Mouse (Mus musculus): ENCODE measurements around the gene Dync2h1.
"Not testable (repeated sequence)": the region's sequence is repeated elsewhere in the genome, so short reads cannot be mapped to it uniquely, and the experiment has no call there.

The Dync2h1 gene

DNA sequence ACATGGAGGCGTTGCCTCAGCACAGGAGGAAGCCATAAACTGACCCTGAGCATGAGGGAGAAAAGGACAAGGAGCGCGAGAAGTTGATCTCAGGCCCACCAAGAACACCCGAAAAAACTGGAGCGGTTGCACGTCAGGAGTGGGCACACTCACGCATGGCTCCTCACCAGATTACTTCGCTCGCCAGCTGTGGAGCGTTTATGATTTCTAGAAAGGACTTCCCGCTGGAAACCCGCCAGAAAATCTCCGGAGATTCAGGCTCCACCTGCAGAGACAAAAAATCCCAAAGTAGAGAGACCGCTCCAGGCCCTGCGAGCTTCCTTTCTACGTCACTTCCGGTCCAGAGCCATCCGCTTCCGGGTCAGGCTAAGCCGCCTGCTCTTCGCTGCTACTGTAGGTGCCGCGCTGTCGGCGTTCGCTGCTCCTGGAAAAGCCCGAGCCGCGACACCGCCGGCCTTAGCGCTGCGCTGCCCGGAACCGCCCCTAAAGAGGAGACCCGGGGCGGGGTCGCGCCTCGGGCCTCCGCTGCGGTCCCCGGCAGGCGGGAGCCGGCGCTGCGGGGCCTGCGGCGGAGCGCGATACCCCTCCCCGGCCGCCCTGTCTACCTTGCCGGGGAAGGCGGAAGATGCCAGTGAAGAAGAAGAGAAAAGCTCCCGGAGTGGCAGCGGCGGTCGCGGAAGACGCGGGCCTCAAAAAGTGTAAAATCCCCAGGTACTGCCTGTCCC, at the start of gene Dync2h1, which contains the start of gene Dcun1d5:
TSS of gene Dync2h1 (minus strand) at position 275 of the 725 bp plus-strand sequence.
TSS of gene Dcun1d5 (plus strand) at position 349 of the 725 bp plus-strand sequence.
- DNase-seq (ENCODE audit: low read depth, low spot score): peak; percentile 88

DNA sequence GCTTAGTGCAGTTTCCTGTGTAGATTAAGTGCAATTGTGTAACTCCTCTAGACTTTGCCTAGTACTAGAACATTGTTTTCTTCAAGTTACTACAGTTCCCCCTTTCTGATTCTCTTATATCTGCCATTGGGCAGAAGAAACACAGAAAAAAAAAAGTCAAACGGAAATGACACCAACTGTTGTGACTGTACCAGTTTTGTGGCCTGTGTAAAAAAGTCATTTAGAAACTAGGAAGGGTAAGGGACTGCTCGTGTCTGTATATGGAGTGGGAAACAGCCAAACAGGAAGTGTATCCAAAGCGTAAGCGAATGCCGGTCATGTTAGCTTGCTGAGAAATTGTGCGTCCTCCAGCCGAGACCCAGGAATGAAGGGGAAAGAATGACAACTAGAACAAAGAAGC, 37.2 kb upstream of the Dync2h1 start:
- no peak for DNase-seq (ENCODE audit: low read depth, low spot score)

DNA sequence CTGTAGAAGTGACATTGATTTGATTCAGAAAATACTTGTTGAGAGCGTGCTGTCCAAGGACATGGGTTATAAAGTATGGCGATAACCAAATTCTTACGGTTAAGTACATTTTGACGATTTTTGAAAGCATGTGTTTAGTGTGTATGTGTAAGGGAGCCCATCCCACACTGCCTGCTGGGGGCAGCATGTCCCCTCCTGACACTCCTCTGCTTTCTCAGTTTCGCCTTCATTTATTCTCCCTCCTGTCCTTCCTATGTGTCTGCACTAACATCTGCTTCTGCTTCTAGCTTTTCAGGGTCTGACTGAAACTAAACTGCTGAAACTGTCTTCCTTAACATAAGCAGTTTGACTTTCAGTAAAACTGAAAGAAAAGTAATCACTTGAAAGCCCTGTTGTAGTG, 36.8 kb upstream of the Dync2h1 start:
- DNase-seq (ENCODE audit: low read depth, low spot score): no peak

DNA sequence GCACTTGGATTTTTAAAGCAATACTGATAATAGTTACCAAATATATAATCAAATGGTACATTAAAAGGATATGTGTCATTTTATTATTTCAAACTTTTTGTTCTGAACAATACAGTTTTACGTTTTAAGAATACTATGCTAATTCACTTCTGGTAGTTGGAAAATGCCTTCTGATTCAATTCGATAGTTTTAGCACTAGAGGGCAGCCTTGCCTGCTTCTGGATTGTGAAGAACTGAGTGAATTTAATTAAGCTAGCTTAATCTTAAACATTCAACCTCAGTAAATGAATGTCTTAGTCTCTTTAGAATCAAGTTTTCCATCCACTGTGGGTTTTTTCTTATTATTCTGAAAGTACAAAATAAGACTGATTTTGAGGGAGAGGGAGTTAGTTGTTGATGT, 32.0 kb upstream of the Dync2h1 start:
- DNase-seq (ENCODE audit: low read depth, low spot score): no peak

DNA sequence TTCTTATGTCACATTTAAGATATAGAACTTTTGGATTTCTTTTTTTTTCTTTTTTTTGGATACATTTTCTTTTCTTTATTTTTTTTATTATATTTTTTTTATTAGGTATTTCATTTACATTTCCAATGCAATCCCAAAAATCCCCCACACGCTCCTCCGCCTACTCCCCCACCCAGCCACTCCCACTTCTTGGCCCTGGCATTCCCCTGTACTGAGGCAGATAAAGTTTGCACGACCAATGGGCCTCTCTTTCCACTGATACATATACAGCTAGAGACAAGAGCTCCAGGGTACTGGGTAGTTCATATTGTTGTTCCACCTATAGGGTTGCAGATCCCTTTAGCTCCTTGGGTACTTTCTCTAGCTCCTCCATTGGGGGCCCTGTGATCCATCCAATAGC, 6.4 kb upstream of the Dync2h1 start:
- DNase-seq (ENCODE audit: low read depth, low spot score): not testable (repeated sequence)

DNA sequence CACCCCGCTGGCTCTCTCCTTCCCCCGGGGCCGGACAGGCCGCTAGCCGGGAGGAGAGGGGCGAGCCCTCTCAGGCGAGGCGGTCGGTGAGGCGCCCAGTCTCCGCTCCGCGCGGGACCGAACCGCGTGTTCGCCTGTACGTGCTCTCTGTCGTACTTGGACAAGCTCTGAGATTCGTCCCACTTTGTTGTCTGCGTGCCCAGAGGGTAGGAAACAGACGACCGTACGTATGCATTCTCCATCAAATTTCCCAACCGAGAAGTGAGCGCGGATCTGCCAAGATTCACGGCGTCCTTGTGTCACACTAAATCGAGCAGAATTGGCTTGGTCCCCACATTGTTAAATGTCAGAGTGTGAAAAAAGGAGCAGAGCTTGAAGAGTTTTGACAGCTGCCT, 648 bp upstream of the Dync2h1 start:
- DNase-seq (ENCODE audit: low read depth, low spot score): no peak

DNA sequence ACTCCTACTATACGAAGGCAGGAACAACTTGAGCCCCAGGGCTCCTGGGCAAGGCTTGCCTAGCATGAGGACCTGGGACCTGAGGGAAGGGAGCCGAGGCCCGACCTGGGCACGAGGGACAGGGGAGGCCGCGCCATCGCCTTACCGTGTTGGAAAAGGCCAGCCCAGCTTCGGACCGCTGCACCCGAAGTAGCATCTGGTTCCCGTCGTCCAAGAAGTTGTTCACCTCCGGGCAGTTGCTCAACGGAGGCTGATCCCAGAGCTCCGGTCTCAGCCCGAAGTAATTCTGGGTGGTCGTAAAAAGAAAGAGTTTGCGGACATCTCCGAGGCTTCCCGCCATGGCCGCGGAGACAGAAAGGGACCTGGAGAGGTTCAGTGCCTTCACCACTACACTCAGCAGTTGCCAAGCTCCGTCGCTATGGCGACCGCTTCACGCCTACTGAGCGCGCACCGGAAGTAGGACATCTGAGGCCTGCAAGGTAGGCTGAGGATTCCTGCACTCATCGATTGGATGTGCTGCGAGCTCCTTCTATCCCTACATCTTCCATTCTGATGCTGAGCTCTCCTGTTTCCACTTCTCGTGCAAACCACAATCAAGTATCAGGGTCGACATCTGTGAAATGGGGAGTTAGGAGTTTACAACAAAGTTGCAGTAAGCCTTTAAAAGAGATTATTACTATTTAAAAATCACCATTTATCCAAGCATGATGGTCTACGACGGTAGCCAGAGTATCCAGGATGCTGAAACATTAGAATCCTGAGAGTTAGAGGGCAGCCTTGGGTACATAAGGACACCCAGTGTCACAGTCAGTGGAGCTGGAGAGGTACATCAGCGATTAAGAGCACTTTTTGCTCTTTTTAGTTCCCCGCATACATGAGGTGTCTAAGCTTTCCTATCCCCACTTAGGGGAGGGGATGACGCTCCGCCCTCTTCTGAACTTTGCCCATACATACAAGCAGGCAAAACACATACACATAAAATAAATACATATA, 7.3 kb downstream of the Dync2h1 start:
- DNase-seq (ENCODE audit: low read depth, low spot score): peak; percentile 80

DNA sequence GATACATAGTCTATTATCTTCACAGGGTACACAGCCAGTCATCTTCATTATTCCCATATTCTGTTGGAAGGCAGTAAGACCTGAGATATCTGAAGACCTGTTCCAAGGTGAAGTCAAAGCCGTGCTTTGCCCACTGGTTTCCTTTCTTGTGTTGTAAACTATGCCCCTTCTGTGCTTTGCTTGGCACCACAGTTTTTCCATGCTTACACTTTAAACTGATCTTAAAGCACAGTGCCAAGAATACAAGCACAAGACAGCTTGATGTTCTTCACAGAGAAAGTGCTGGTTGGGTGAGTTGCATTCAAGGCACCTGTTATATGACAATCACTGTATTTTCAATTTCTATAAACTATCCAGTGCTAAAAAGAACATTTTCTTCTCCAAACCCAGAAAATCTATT, 10.5 kb downstream of the Dync2h1 start:
- DNase-seq (ENCODE audit: low read depth, low spot score): no peak

DNA sequence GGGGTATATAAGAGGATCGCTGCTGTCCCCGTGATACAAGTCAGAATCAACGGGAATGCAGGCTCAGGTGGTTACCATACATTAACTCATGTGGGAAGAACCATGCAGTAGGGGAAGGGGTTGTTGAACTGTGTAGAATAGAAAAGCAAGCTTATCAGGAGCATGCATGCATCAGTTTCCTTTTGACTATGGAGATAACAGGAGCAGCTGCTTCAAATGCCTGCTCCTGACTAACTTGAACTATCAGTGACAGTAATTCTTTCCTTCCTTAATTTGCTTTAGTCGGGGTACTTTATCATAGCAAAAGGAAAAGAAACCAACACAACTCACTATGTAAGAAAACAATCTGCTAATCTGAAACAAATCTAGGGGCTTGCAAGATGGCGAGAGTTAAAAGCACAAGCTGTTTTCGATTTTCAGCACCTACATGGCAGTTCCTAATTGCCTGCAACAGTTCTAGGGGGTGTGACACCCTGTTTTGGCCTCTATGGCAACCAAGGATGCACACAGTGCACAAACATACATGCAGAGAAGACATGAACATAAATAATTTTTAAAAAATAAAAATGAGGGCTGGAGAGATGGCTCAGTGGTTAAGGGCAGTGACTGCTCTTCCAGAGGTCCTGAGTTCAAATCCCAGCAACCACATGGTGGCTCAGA, 16.8 kb downstream of the Dync2h1 start:
- no peak for DNase-seq (ENCODE audit: low read depth, low spot score)

DNA sequence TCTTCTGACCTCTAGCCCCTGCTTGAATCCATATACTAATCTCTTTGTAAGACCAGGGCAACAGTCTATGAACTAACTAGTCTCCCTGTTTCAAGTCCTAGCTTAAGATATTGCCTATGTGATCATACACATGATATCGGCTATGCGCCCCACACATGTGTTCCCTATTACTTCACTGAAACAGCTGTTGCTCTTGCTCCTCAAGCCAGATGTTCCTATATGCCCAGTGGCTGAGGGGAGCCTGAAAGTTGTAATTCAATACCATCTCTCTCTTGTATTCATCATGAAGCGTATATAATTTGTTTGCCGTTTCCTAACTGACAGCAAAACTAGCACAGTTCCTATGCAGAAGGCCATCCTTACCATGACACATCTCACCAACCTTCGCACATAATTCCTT, 23.6 kb downstream of the Dync2h1 start:
- no peak for DNase-seq (ENCODE audit: low read depth, low spot score)

DNA sequence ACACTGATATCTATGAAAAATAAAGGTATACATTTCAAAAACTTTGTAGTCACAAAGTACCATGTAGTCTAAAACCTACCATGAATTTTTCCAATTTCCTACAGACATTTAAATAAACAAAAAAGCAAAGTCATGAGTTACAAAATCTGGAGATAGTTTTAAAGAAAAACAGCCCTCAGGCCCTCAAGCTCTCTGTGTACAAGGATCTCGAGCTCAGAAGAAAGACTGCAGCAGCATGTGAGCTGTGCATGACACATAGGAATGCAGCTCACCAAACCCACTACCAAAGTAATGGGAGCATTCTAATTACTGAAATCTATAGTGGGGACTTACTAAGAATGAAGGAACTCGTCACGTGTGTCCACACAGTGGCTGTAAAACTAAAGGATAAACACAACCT, 24.5 kb downstream of the Dync2h1 start:
- DNase-seq (ENCODE audit: low read depth, low spot score): no peak

DNA sequence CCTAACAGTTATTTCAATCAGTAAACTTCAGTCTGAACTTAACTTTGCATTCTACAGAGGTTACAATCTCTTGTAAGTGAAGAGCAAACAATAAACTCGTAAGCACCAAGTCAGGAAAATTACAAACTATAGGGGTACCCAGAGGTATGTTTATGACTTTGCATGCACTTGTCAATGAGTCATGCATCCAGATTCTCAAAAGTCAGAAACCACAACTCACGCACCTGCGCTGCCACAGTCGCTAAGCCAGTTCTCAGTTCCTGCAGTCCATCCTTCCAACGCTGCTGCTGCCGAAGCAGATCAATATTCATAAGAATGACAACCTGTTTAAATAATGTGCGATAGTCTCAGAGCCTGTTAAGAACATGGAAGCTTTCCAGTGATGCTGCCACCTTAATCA, 25.6 kb downstream of the Dync2h1 start:
- DNase-seq (ENCODE audit: low read depth, low spot score): no peak

DNA sequence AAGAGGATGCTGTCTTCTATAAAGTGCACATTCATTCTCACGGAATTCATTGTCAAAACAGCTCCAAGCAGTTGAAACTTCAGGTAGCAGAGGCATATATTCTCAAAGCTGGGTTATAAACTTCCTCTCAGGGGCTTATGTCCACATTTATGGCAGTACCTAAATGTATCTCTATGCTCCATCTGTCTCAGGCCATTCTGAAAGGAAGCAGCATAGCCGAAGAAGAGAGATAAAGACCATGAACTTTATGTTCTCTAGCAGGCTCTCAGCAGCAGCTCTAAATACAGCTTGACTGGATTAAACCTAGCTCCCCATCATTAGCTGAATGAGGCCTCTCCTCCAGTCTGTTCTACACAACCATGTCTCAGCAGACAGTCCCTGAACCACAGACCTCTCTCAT, 29.9 kb downstream of the Dync2h1 start:
- DNase-seq (ENCODE audit: low read depth, low spot score): no peak

DNA sequence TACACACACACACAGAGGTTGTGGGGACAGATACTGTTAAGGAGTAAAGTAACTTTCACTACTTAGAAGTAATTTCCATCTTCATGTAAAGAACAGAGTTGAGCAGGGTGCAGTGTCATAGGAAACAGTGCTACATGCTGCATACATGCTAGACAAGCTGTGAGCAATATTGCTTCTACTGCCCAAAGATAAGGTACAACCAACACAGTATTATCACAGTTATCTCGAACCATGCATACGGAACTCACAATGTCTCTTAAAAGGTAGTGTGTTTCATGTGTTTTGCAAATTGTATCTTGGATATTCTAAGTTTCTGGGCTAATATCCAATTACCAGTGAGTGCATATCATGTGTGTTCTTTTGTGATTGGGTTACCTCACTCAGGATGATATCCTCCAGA, 61.4 kb downstream of the Dync2h1 start:
- no peak for DNase-seq (ENCODE audit: low read depth, low spot score)

DNA sequence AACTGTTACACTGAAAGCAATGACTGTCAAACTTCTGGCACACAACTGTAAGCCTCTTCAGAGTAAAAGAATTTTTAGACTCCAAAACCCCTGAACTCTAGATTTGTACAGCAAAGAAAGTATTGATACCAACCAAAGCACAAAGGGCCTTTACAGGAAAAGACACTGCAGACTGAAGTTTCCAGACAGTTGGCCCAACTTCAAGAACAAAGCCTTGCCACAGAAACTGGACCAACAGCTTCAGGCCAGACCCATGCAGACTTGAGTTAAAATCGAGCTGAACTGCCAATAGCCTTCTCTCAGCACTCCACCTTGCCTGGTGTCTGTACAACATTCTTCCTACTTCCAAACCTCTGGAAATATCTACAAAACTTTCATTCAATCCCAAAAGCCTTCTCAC, 74.1 kb downstream of the Dync2h1 start:
- DNase-seq (ENCODE audit: low read depth, low spot score): no peak

DNA sequence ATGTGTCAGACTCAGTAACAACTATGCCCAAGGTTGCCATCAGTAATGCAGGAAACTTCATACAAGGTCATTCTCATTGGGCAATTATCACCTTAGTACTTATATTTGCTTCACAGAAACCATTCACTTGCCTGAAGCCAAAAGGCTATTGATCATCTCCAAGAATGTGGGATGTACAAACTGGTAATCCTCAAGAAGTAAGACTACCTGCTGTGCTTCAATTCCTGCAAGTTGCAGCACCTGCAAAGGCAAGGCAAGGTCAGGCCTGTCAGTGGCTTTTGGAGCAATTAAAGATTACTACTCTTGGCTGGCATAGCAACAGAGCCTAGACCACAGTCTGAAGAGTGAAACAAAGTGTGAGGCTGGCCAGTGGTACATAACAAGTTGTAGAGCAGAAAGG, 82.9 kb downstream of the Dync2h1 start:
- DNase-seq (ENCODE audit: low read depth, low spot score): no peak

DNA sequence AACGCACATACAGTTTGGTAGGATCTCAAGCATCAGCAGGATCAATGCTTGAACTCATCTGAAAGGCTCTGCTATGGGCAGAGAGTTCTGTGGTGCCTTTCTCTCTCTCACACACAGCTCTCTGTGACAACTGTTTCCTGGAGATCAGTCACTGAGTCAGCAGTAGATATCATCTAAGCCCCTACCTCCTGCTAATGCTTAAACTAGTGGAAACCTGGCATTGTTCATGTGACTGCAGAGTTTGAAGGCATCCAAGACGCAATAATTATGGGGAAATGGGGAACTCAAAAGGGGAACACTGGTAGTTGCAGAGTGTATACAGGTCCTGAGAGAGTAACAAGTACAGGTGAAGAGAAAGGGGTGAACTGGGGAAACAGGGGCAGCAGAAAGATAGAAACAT, 109.6 kb downstream of the Dync2h1 start:
- no peak for DNase-seq (ENCODE audit: low read depth, low spot score)

DNA sequence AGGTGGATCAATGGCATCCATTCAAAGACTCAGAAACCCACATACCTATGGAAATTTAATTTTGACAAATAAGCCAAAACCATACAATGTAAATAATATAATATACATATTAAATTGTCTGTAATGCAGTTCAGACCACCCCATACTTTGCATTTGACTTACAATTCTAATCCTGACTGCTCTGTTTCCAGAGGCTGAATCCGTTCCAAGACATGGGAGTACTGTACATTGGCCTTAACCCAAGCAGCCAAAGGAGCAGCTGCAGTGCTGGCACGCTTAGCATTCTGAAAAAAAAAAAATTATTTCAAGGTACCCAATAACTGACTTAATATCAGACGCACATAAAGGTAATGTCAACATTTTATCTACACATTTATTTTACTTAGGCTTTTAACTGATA, 113.4 kb downstream of the Dync2h1 start:
- DNase-seq (ENCODE audit: low read depth, low spot score): no peak

DNA sequence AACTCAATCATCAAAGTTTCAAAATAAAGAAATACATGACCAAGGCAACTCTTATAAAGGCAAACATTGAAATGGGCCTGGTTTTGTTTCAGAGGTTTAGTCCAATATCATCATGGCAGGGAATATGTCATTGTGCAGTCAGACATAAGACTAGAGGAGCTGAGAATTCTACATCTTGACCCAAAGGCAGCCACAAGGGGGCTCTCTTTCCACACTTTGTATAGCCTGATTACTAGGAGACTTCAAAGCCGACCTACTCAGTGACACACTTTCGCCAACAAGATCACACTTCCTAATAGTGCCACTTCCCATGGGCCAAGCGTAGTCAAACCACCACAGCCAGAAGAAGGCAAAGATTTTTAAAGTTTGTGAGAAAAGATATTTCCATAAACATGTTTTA, 133.7 kb downstream of the Dync2h1 start:
- no peak for DNase-seq (ENCODE audit: low read depth, low spot score)

DNA sequence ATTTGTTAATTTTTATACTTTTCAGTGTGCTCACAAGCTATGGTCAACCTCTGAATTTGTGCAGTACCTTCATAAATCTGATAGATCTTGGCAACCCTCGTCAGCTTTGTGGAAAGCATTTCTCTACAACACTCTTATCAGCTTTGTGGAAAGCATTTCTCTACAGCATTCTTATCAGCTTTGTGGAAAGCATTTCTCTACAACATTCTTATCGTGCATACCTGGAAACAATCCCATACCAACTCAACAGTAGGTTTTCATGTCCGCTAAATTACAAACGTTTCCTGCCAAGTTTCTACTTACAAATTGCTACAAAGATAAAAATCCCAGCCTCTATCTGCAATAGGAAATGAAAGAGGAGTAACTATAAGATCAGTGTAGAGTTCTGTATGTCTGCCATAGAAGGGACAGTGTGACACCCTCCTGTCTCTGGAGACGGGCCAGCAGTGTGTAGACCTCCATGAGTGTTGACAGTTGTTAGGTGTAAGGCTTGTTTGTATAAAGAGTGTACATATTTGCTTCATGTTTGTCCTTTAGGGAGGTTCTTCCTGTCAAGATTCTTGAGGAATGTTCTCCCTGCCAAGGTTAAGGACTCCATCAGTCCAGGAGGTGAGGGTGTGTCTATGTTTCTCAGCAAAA, 141.5 kb downstream of the Dync2h1 start:
- no peak for DNase-seq (ENCODE audit: low read depth, low spot score)

DNA sequence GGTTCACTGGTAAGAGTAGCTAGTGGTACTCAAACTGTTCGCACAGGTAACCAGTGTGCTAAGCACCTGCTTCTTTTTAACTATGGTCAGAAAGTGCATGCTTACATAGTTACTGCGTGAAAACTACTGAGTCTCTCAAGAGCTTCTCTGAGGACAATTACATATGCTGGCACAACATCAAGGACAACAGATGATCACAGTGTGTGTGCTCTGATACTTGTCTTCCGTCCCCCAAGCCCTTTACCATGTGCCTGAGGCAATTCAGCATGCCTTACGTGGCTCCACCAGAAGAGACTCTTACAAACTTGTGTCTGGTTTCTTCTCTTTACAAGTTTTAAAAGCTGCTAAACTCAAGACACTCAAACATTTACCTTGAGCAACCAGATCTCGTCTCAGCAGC, 143.0 kb downstream of the Dync2h1 start:
- DNase-seq (ENCODE audit: low read depth, low spot score): no peak

DNA sequence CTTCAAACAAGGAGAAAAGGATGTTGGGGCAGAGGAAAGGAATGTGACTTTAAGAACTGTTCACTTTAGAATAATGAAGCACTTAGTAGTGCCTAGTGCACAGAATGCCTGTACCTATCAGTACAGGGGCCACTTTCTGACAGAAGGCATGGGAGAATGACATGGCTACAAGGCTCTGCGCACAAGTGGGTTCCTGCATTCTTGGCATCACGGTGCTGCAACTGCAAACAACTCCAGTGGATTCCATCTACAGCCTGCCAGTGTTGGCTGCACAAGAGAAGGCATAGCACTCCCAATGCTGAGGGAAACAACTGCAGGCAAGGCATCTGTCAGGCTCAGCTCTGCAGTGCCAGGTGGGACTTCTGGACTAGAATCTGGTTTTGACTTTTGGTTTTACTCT, 151.7 kb downstream of the Dync2h1 start:
- DNase-seq (ENCODE audit: low read depth, low spot score): no peak

Data from brain, embryonic 18.5 days (tissue).